Mouse (Mus musculus): ENCODE measurements around the gene Ephb2. TPM values are rescaled to one million over a fixed set of nuclear protein-coding genes. Genes with fewer than 3 reads are reported as not detected.

The Ephb2 gene
- total RNA-seq, 1 experiment = 15.5 TPM

GRCm38 (mm10) chr4:136842033-136842432, 6.2 kb upstream of the Ephb2 start:
- no peak for TF ChIP-seq ZNF384 (IDR thresholded peaks at IDR 0.05; ENCODE audit: low read depth, low read length)
- DNase-seq (ENCODE audit: low read depth, low spot score) = no peak
- no peak overlapping the region for H3K9ac ChIP-seq (ENCODE audit: insufficient read depth, low read depth, low read length, poor library complexity, severe bottlenecking)
- H3K4me3 ChIP-seq (ENCODE audit: insufficient read depth in 1 of 2, low read depth in 1 of 2, low read length in 2 of 2, poor library complexity in 1 of 2, severe bottlenecking in 1 of 2) = no peak overlapping the region
- H3K9me3 ChIP-seq (ENCODE audit: control insufficient read depth, insufficient read depth, low read depth, low read length) = no peaks in the 10 kb centered on the region
- H3K36me3 ChIP-seq (ENCODE audit: control insufficient read depth, insufficient read depth, low read length, poor library complexity, severe bottlenecking) = no peaks in the 10 kb centered on the region
- in situ Hi-C loops (cut with MboI; ENCODE audit: low sequenced_read_pairs in 2 of 2, unreplicated experiment in 2 of 2) = loop anchor here (5.0 to 10.0 kb wide), 2 partner anchors 165 to 167 kb away; no protein-coding TSS in a partner anchor
- no peak overlapping the region for H3K27ac ChIP-seq (ENCODE audit: insufficient read depth, low read depth, low read length, poor library complexity, severe bottlenecking)
- peaks cover 0 to 8% of the 10 kb centered on the region in 2 experiments; a peak in 1 of 4 replicates for H3K4me1 ChIP-seq (ENCODE audit: control insufficient read depth in 2 of 2, insufficient read depth in 2 of 2, low read length in 2 of 2, poor library complexity in 1 of 2)

GRCm38 (mm10) chr4:136841056-136841455, 5.3 kb upstream of the Ephb2 start:
- Histone ChIP-seq H3K4me1 (ENCODE audit: control insufficient read depth in 2 of 2, insufficient read depth in 2 of 2, low read length in 2 of 2, poor library complexity in 1 of 2) (peaks cover 0 to 11% of the 10 kb centered on the region in 2 experiments; a peak in 1 of 4 replicates), H3K4me3 (ENCODE audit: insufficient read depth in 1 of 2, low read depth in 1 of 2, low read length in 2 of 2, poor library complexity in 1 of 2, severe bottlenecking in 1 of 2) (no peak overlapping the region), H3K36me3 (ENCODE audit: control insufficient read depth, insufficient read depth, low read length, poor library complexity, severe bottlenecking) (no peaks in the 10 kb centered on the region), H3K9me3 (ENCODE audit: control insufficient read depth, insufficient read depth, low read depth, low read length) (no peaks in the 10 kb centered on the region), H3K9ac (ENCODE audit: insufficient read depth, low read depth, low read length, poor library complexity, severe bottlenecking) (no peak overlapping the region), H3K27ac (ENCODE audit: insufficient read depth, low read depth, low read length, poor library complexity, severe bottlenecking) (no peak overlapping the region)
- peak; percentile 93 for TF ChIP-seq ZC3H11A (IDR thresholded peaks at IDR 0.05; ENCODE audit: borderline replicate concordance, low read depth, low read length)
- no peak for TF ChIP-seq MAFK (IDR thresholded peaks at IDR 0.05; ENCODE audit: insufficient read depth, low read depth, low read length)
- in situ Hi-C loops (cut with MboI; ENCODE audit: low sequenced_read_pairs in 2 of 2, unreplicated experiment in 2 of 2) = loop anchor here (5.0 to 10.0 kb wide), 2 partner anchors 164 to 166 kb away; no protein-coding TSS in a partner anchor
- peak; percentile 75 for DNase-seq (ENCODE audit: low read depth, low spot score)

- no peak for DNase-seq (ENCODE audit: low read depth, low spot score)
- TF ChIP-seq CHD2 (IDR thresholded peaks at IDR 0.05; ENCODE audit: low read depth, low read length) (no peak), HCFC1 (IDR thresholded peaks at IDR 0.05; ENCODE audit: borderline replicate concordance, insufficient read depth, low read length) (no peak), ZNF384 (IDR thresholded peaks at IDR 0.05; ENCODE audit: low read depth, low read length) (no peak), ZC3H11A (IDR thresholded peaks at IDR 0.05; ENCODE audit: borderline replicate concordance, low read depth, low read length) (no peak), MAFK (IDR thresholded peaks at IDR 0.05; ENCODE audit: insufficient read depth, low read depth, low read length) (no peak)
- no peaks in the 10 kb centered on the region for H3K9me3 ChIP-seq (ENCODE audit: control insufficient read depth, insufficient read depth, low read depth, low read length)
- peaks cover 0 to 11% of the 10 kb centered on the region in 2 experiments; a peak in 1 of 4 replicates for H3K4me1 ChIP-seq (ENCODE audit: control insufficient read depth in 2 of 2, insufficient read depth in 2 of 2, low read length in 2 of 2, poor library complexity in 1 of 2)
- H3K27ac ChIP-seq (ENCODE audit: insufficient read depth, low read depth, low read length, poor library complexity, severe bottlenecking) = no peak overlapping the region
- no peak overlapping the region for H3K9ac ChIP-seq (ENCODE audit: insufficient read depth, low read depth, low read length, poor library complexity, severe bottlenecking)
- in situ Hi-C loops (cut with MboI; ENCODE audit: low sequenced_read_pairs in 2 of 2, unreplicated experiment in 2 of 2) = no loop called here
- no peaks in the 10 kb centered on the region for H3K36me3 ChIP-seq (ENCODE audit: control insufficient read depth, insufficient read depth, low read length, poor library complexity, severe bottlenecking)
- H3K4me3 ChIP-seq (ENCODE audit: insufficient read depth in 1 of 2, low read depth in 1 of 2, low read length in 2 of 2, poor library complexity in 1 of 2, severe bottlenecking in 1 of 2) = no peak overlapping the region
Observed at GRCm38 (mm10) chr4:136838462-136838861, 2.7 kb upstream of the Ephb2 start.

- H3K4me1 ChIP-seq (ENCODE audit: control insufficient read depth in 2 of 2, insufficient read depth in 2 of 2, low read length in 2 of 2, poor library complexity in 1 of 2) = peaks cover 0 to 11% of the 10 kb centered on the region in 2 experiments; a peak in 1 of 4 replicates
- no peak for DNase-seq (ENCODE audit: low read depth, low spot score)
- no peaks in the 10 kb centered on the region for H3K36me3 ChIP-seq (ENCODE audit: control insufficient read depth, insufficient read depth, low read length, poor library complexity, severe bottlenecking)
- TF ChIP-seq CHD2 (IDR thresholded peaks at IDR 0.05; ENCODE audit: low read depth, low read length) (no peak), ZC3H11A (IDR thresholded peaks at IDR 0.05; ENCODE audit: borderline replicate concordance, low read depth, low read length) (no peak), ZNF384 (IDR thresholded peaks at IDR 0.05; ENCODE audit: low read depth, low read length) (no peak), MAFK (IDR thresholded peaks at IDR 0.05; ENCODE audit: insufficient read depth, low read depth, low read length) (no peak), HCFC1 (IDR thresholded peaks at IDR 0.05; ENCODE audit: borderline replicate concordance, insufficient read depth, low read length) (no peak)
- no peak overlapping the region for H3K27ac ChIP-seq (ENCODE audit: insufficient read depth, low read depth, low read length, poor library complexity, severe bottlenecking)
- no peak overlapping the region for H3K9ac ChIP-seq (ENCODE audit: insufficient read depth, low read depth, low read length, poor library complexity, severe bottlenecking)
- no peak overlapping the region for H3K4me3 ChIP-seq (ENCODE audit: insufficient read depth in 1 of 2, low read depth in 1 of 2, low read length in 2 of 2, poor library complexity in 1 of 2, severe bottlenecking in 1 of 2)
- H3K9me3 ChIP-seq (ENCODE audit: control insufficient read depth, insufficient read depth, low read depth, low read length) = no peaks in the 10 kb centered on the region
- in situ Hi-C loops (cut with MboI; ENCODE audit: low sequenced_read_pairs in 2 of 2, unreplicated experiment in 2 of 2) = no loop called here
Observed at GRCm38 (mm10) chr4:136838026-136838425, 2.2 kb upstream of the Ephb2 start.

- no peaks in the 10 kb centered on the region for H3K36me3 ChIP-seq (ENCODE audit: control insufficient read depth, insufficient read depth, low read length, poor library complexity, severe bottlenecking)
- peak overlapping the region; percentile 85 to 87 for H3K4me3 ChIP-seq (ENCODE audit: insufficient read depth in 1 of 2, low read depth in 1 of 2, low read length in 2 of 2, poor library complexity in 1 of 2, severe bottlenecking in 1 of 2)
- peaks cover 0 to 11% of the 10 kb centered on the region in 2 experiments; a peak in 1 of 4 replicates for H3K4me1 ChIP-seq (ENCODE audit: control insufficient read depth in 2 of 2, insufficient read depth in 2 of 2, low read length in 2 of 2, poor library complexity in 1 of 2)
- in situ Hi-C loops (cut with MboI; ENCODE audit: low sequenced_read_pairs in 2 of 2, unreplicated experiment in 2 of 2) = no loop called here
- TF ChIP-seq CHD2 (IDR thresholded peaks at IDR 0.05; ENCODE audit: low read depth, low read length) (no peak), HCFC1 (IDR thresholded peaks at IDR 0.05; ENCODE audit: borderline replicate concordance, insufficient read depth, low read length) (no peak), ZC3H11A (IDR thresholded peaks at IDR 0.05; ENCODE audit: borderline replicate concordance, low read depth, low read length) (no peak), ZNF384 (IDR thresholded peaks at IDR 0.05; ENCODE audit: low read depth, low read length) (no peak), MAFK (IDR thresholded peaks at IDR 0.05; ENCODE audit: insufficient read depth, low read depth, low read length) (no peak)
- no peaks in the 10 kb centered on the region for H3K9me3 ChIP-seq (ENCODE audit: control insufficient read depth, insufficient read depth, low read depth, low read length)
- peak overlapping the region; percentile 73 for H3K9ac ChIP-seq (ENCODE audit: insufficient read depth, low read depth, low read length, poor library complexity, severe bottlenecking)
- H3K27ac ChIP-seq (ENCODE audit: insufficient read depth, low read depth, low read length, poor library complexity, severe bottlenecking) = no peak overlapping the region
- DNase-seq (ENCODE audit: low read depth, low spot score) = no peak
Observed at GRCm38 (mm10) chr4:136836387-136836931, 671 bp upstream of the Ephb2 start.

Measured in ES-E14 (cell line).